Mouse (Mus musculus) embryo, embryonic 9.5 days (tissue): ENCODE measurements around the gene Tlcd1.
"Not testable (repeated sequence)": the region's sequence is repeated elsewhere in the genome, so short reads cannot be mapped to it uniquely, and the experiment has no call there.

Experiments
- DNase-seq: peaks from one replicate; pipeline ENCODE4 v3.0.0-alpha.2; 2017; ENCODE audit errors: extremely low spot score

Gene Tlcd1

GRCm38 (mm10) chr11:78177437-78177836 lies 926 bp downstream of the Tlcd1 start:
- no peak for DNase-seq

GRCm38 (mm10) chr11:78177903-78178858 lies 1.7 kb downstream of the Tlcd1 start:
- DNase-seq = peak; percentile 97

GRCm38 (mm10) chr11:78178859-78179437 lies 2.4 kb downstream of the Tlcd1 start:
- DNase-seq = peak; percentile 72

- peak; percentile 61 for DNase-seq
Measured at GRCm38 (mm10) chr11:78179438-78179999, 3.0 kb downstream of the Tlcd1 start.

- DNase-seq = no peak
Measured at GRCm38 (mm10) chr11:78180081-78180761, 3.7 kb downstream of the Tlcd1 start.

- DNase-seq = no peak
Measured at GRCm38 (mm10) chr11:78181830-78182357, 5.4 kb downstream of the Tlcd1 start.

- DNase-seq = no peak
Measured at GRCm38 (mm10) chr11:78182450-78182849, 5.9 kb downstream of the Tlcd1 start.

- peak; percentile 91 for DNase-seq
Measured at GRCm38 (mm10) chr11:78182961-78183844, 6.7 kb downstream of the Tlcd1 start, which contains the start of gene Rpl23a. TSS of gene Rpl23a (minus strand) at chr11:78183584.

GRCm38 (mm10) chr11:78183884-78184514 lies 7.5 kb downstream of the Tlcd1 start:
- DNase-seq = no peak

- DNase-seq = not testable (repeated sequence)
Measured at GRCm38 (mm10) chr11:78184702-78185101, 8.2 kb downstream of the Tlcd1 start.

GRCm38 (mm10) chr11:78188331-78189233 lies 12.1 kb downstream of the Tlcd1 start, which contains the start of gene Rab34:
TSS of gene Rab34 (plus strand) at chr11:78188430.
- DNase-seq = peak; percentile 92

GRCm38 (mm10) chr11:78189234-78190040 lies 12.9 kb downstream of the Tlcd1 start:
- DNase-seq = peak; percentile 94

GRCm38 (mm10) chr11:78190041-78190440 lies 13.5 kb downstream of the Tlcd1 start:
- DNase-seq = no peak

GRCm38 (mm10) chr11:78193113-78193512 lies 16.6 kb downstream of the Tlcd1 start, which contains the start of gene Proca1:
TSS of gene Proca1 (plus strand) at chr11:78193392.
- DNase-seq = no peak

GRCm38 (mm10) chr11:78194411-78195100 lies 18.0 kb downstream of the Tlcd1 start:
- peak; percentile 85 for DNase-seq

- DNase-seq = no peak
Measured at GRCm38 (mm10) chr11:78195101-78195863, 18.8 kb downstream of the Tlcd1 start.

- no peak for DNase-seq
Measured at GRCm38 (mm10) chr11:78202372-78202771, 25.9 kb downstream of the Tlcd1 start.
